Mouse (Mus musculus) myocyte (in vitro differentiated cells): ENCODE measurements around the gene Pla2g4e. TPM values are rescaled to one million over a fixed set of nuclear protein-coding genes. Genes with fewer than 3 reads are reported as not detected.
A peak's percentile ranks its signal among the peaks of the same experiment; 100 is the strongest.

ENCODE experiments used
- H3K27me3 ChIP-seq: one replicate; pipeline ENCODE4 v1.6.1; 2011; ENCODE audit not compliant: control insufficient read depth, insufficient read depth, insufficient read length
- H3K36me3 ChIP-seq: one replicate; pipeline ENCODE4 v1.6.1; 2011; ENCODE audit not compliant: control insufficient read depth, insufficient read depth
- H3K4me2 ChIP-seq: one replicate; pipeline ENCODE4 v1.6.1; 2011; ENCODE audit warnings: low read depth, control low read depth
- H3K4me3 ChIP-seq: one replicate; pipeline ENCODE4 v1.5.1; 2011; ENCODE audit warnings: mild to moderate bottlenecking, control low read depth, moderate library complexity
- H3K79me2 ChIP-seq: one replicate; pipeline ENCODE4 v1.6.1; 2011; ENCODE audit not compliant: control insufficient read depth, insufficient read depth
- H3ac ChIP-seq: one replicate; pipeline ENCODE4 v1.6.1; 2011; ENCODE audit not compliant: control insufficient read depth, insufficient read length
- CEBPB ChIP-seq: IDR thresholded peaks from 2 replicates; pipeline ENCODE4 v1.6.1; 2011; ENCODE audit warnings: mild to moderate bottlenecking, moderate library complexity; ENCODE audit not compliant: poor library complexity, insufficient read depth, severe bottlenecking
- E2F4 ChIP-seq: IDR thresholded peaks from one replicate; pipeline ENCODE4 v1.6.1; 2011; ENCODE audit warnings: mild to moderate bottlenecking, control low read depth, moderate library complexity; ENCODE audit not compliant: insufficient read depth
- MAX ChIP-seq: IDR thresholded peaks from one replicate; pipeline ENCODE4 v1.6.1; 2011; ENCODE audit warnings: low read depth, mild to moderate bottlenecking, control low read depth
- MYOD1 ChIP-seq, 3 experiments: IDR thresholded peaks; one replicate each; pipeline ENCODE4 v1.6.1; 2011; ENCODE audit warnings: control low read depth in 2 of 3, low read depth in 2 of 3, mild to moderate bottlenecking in 2 of 3, moderate library complexity in 1 of 3; ENCODE audit not compliant: insufficient read length in 2 of 3, control insufficient read depth in 1 of 3
- MYOG ChIP-seq, 3 experiments: IDR thresholded peaks; one replicate each; pipeline ENCODE4 v1.6.1; 2011; ENCODE audit warnings: control low read depth in 2 of 3, low read depth in 2 of 3, mild to moderate bottlenecking in 2 of 3; ENCODE audit not compliant: insufficient read length in 2 of 3, control insufficient read depth in 1 of 3, insufficient read depth in 1 of 3
- POLR2A ChIP-seq: IDR thresholded peaks from one replicate; pipeline ENCODE4 v1.6.1; 2011; ENCODE audit warnings: low read depth, mild to moderate bottlenecking, control low read depth, moderate library complexity; ENCODE audit not compliant: insufficient read length
- POLR2AphosphoS2 ChIP-seq: IDR thresholded peaks from one replicate; pipeline ENCODE4 v1.6.1; 2011; ENCODE audit warnings: low read depth, control low read depth; ENCODE audit not compliant: insufficient read length
- REST ChIP-seq: IDR thresholded peaks from one replicate; pipeline ENCODE4 v1.6.1; 2011; ENCODE audit warnings: mild to moderate bottlenecking, control low read depth, moderate library complexity; ENCODE audit not compliant: insufficient read depth, insufficient read length
- SRF ChIP-seq: IDR thresholded peaks from one replicate; pipeline ENCODE4 v1.6.1; 2011; ENCODE audit warnings: low read depth; ENCODE audit not compliant: control insufficient read depth, insufficient read length
- TCF12 ChIP-seq: IDR thresholded peaks from one replicate; pipeline ENCODE4 v1.6.1; 2011; ENCODE audit warnings: mild to moderate bottlenecking, control low read depth; ENCODE audit not compliant: poor library complexity, insufficient read depth, severe bottlenecking
- TCF3 ChIP-seq: IDR thresholded peaks from one replicate; pipeline ENCODE4 v1.6.1; 2011; ENCODE audit warnings: low read depth, control low read depth; ENCODE audit not compliant: insufficient read length
- USF1 ChIP-seq: IDR thresholded peaks from one replicate; pipeline ENCODE4 v1.6.1; 2011; ENCODE audit warnings: low read depth, mild to moderate bottlenecking, control low read depth, moderate library complexity
- polyA plus RNA-seq: library from polyadenylated mRNA; unstranded; fragments of >200 nt; fragmentation: generic; extraction: Trizol; gene quantifications from one replicate; pipeline ENCODE4 v1.2.1, GENCODE M21; 2012; ENCODE audit warnings: missing spikeins

Pla2g4e gene
- polyA plus RNA-seq, 1 experiment, result 0.05 TPM

DNA sequence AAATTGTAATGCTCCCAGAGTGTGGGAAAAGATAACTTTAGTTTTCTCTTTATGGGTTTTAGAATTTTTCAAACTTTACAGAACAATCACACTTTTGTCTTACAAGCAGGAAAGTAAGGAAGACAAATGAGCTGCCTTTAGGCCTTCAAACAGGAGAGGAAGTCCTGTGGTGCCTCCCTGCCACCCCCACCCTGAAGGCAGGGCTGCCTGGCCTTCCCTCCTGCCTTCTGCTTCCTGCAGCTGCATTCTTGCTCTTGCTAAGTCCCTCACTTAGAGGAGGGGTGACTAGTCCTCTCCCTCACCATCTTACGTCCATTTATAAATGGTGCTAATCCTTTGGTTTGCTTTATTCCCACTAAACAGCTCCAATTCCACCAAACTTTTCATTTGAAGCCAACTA lies 86.3 kb downstream of the Pla2g4e start:
- Histone ChIP-seq H3K4me3 (no peak overlapping the region), H3K36me3 (no peaks in the 10 kb centered on the region), H3ac (no peak overlapping the region), H3K4me2 (no peak overlapping the region), H3K27me3 (no peaks in the 10 kb centered on the region), H3K79me2 (peaks cover 4% of the 10 kb centered on the region)
- TF ChIP-seq POLR2A (no peak), REST (no peak), POLR2AphosphoS2 (no peak), USF1 (no peak), MAX (no peak), CEBPB (no peak), TCF12 (no peak), E2F4 (no peak), MYOD1 (IDR thresholded peaks at IDR 0.05; ENCODE audit: control insufficient read depth in 1 of 3, insufficient read length in 2 of 3, low read depth in 2 of 3) (no peak), TCF3 (no peak), SRF (no peak), MYOG (IDR thresholded peaks at IDR 0.05; ENCODE audit: control insufficient read depth in 1 of 3, insufficient read depth in 1 of 3, insufficient read length in 2 of 3, low read depth in 2 of 3) (no peak)

DNA sequence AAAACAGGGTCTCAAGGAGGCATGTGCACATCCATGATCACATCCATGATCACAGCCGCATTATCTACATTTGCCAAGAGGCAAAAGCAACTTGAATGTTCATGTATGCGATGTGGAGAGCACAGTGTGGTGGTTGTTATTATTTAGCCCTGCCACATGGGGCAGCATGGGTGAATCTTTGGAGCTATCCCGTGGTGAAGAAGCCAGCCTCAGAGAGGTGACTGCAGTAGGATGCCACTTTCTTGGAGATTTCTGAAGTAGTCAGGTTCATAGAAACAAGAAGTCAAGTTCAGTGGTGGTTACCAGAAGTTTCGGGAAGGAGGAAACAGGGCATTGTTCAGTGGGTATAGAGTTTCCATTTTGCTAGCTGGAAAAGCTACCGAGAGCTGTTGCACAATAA lies 87.1 kb downstream of the Pla2g4e start:
- no peak for TF ChIP-seq POLR2A
- 0 out of 2 replicates have a peak, but pooled peaks have one; percentile 18 for TF ChIP-seq CEBPB
- H3ac ChIP-seq, result no peak overlapping the region
- H3K79me2 ChIP-seq, result peaks cover 12% of the 10 kb centered on the region
- H3K4me2 ChIP-seq, result no peak overlapping the region
- H3K36me3 ChIP-seq, result no peaks in the 10 kb centered on the region
- H3K4me3 ChIP-seq, result no peak overlapping the region
- no peaks in the 10 kb centered on the region for H3K27me3 ChIP-seq

DNA sequence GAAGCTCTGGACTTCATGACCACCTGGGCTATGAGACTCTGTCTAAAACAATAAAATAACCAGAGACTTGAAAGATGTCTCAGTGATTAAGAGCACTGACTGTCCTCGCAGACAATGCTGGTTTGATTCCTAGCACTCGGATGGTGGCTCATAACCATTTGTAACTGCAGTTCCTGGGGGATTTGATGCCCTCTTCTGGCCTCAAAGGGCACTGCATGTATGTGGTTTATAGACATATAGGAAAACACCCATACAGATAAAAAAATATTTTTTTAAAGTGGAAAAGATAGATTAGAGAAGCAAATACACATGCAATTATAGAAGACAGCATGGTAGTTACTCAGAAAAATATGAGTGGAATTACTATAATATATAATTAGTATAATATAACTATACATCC lies 87.5 kb downstream of the Pla2g4e start:
- H3ac ChIP-seq, result no peak overlapping the region
- no peak for TF ChIP-seq TCF12
- TF ChIP-seq TCF3, result no peak
- TF ChIP-seq USF1, result no peak
- no peak for TF ChIP-seq CEBPB
- no peak for TF ChIP-seq MYOD1 (IDR thresholded peaks at IDR 0.05; ENCODE audit: control insufficient read depth in 1 of 3, insufficient read length in 2 of 3, low read depth in 2 of 3)
- no peak for TF ChIP-seq POLR2AphosphoS2
- TF ChIP-seq REST, result no peak
- no peak for TF ChIP-seq SRF
- TF ChIP-seq MAX, result no peak
- TF ChIP-seq E2F4, result no peak
- TF ChIP-seq MYOG (IDR thresholded peaks at IDR 0.05; ENCODE audit: control insufficient read depth in 1 of 3, insufficient read depth in 1 of 3, insufficient read length in 2 of 3, low read depth in 2 of 3), result no peak
- TF ChIP-seq POLR2A, result no peak
- H3K4me2 ChIP-seq, result no peak overlapping the region
- peaks cover 16% of the 10 kb centered on the region for H3K79me2 ChIP-seq
- no peaks in the 10 kb centered on the region for H3K27me3 ChIP-seq
- H3K4me3 ChIP-seq, result no peak overlapping the region
- H3K36me3 ChIP-seq, result no peaks in the 10 kb centered on the region

DNA sequence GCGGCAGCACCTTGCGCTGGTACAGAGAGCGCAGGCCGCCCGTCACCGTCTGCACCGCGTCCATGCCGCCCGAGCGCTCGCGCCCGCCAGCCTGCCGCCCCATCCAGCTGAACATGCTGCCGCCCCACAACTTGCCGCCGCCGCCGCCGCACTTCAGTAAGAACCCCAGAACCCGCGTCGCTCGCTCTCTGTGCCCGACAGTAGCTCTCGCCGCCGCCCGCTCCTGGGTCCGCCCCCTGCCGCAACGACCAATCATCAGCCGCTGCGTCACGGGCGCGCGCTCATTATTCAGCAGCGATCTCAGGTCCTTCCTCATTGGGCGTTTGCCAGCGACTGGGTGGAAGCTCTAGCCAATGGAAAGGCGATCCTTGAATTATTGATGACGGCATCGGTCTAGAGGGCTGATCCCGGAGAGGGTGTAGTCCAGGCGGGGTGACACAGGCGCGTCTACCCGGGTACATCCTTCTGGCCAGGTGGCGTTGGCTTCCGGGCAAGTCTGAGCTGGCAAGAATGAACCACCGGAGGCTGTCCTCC lies 90.7 kb downstream of the Pla2g4e start, which contains the start of gene Ehd4:
Gene Ehd4 (minus strand): TSS at position 246 of the 534 bp plus-strand sequence.
- Histone ChIP-seq H3K4me2 (peak within 1 kb of the TSS; percentile 81), H3K79me2 (peaks cover 41% of the 10 kb centered on the region), H3K4me3 (peak within 1 kb of the TSS; percentile 95), H3K27me3 (no peaks in the 10 kb centered on the region), H3K36me3 (peaks cover 5% of the 10 kb centered on the region), H3ac (peak within 1 kb of the TSS; percentile 38)
- TF ChIP-seq REST, result no peak
- TF ChIP-seq POLR2AphosphoS2, result peak; percentile 75
- TF ChIP-seq SRF, result peak; percentile 18
- no peak for TF ChIP-seq CEBPB
- no peak for TF ChIP-seq USF1
- peak in 1 of 3 experiments; percentile 40 for TF ChIP-seq MYOG (IDR thresholded peaks at IDR 0.05; ENCODE audit: control insufficient read depth in 1 of 3, insufficient read depth in 1 of 3, insufficient read length in 2 of 3, low read depth in 2 of 3)
- no peak for TF ChIP-seq TCF3
- peak; percentile 25 for TF ChIP-seq E2F4
- no peak for TF ChIP-seq MAX
- peak in 2 of 3 experiments; percentile 23 to 41 for TF ChIP-seq MYOD1 (IDR thresholded peaks at IDR 0.05; ENCODE audit: control insufficient read depth in 1 of 3, insufficient read length in 2 of 3, low read depth in 2 of 3)
- TF ChIP-seq POLR2A, result peak; percentile 72
- no peak for TF ChIP-seq TCF12
